In genomic region chr1:183248144-183248543, GRCm38 (mm10) we compare ENCODE assay signal across 24 mouse cellular contexts. TPM values are rescaled to one million over a fixed set of nuclear protein-coding genes. Genes with fewer than 3 reads are reported as not detected.
DNase-seq lines count a peak whose midpoint lies in the region; ATAC-seq and TF ChIP-seq lines count a peak whose summit lies in the region.
"Had no signal": no experiment of that assay in that cellular context is flagged by ENCODE, and none has a peak within 500 bp of the region (broad histone marks: within the 10 kb centered on the region; RNA-seq: fewer than 3 reads in every experiment).

No protein-coding gene starts in this region.

- TF ChIP-seq CTCF in MEL (IDR thresholded peaks at IDR 0.05 in 2 of 3, conservative IDR thresholded peaks at IDR 0.05 in 1 of 3; ENCODE audit: control insufficient read depth in 1 of 3, insufficient read depth in 1 of 3, low read depth in 2 of 3, low read length in 3 of 3, poor library complexity in 1 of 3, severe bottlenecking in 1 of 3): no peak

- no peak overlapping the region for H3K4me2 ChIP-seq in intestine, embryonic 16.5 days (ENCODE audit: low read depth, low read length)
- H3K4me2 ChIP-seq in intestine, embryonic 15.5 days (replicated peaks): no peak overlapping the region
- H3K4me2 ChIP-seq in liver, embryonic 12.5 days: no peak overlapping the region
- no peak overlapping the region for H3K4me2 ChIP-seq in liver, embryonic 16.5 days (ENCODE audit: low read depth, low read length)
- H3K4me2 ChIP-seq in heart, embryonic 11.5 days: no peak overlapping the region
- H3K4me2 ChIP-seq: embryonic facial prominence, embryonic 15.5 days; forebrain, embryonic 12.5 days; heart, embryonic 15.5 days; hindbrain, embryonic 15.5 days had no signal

- ATAC-seq in intestine, embryonic 16.5 days: peak; percentile 76
- no peak for ATAC-seq in intestine, embryonic 15.5 days
- ATAC-seq in liver, embryonic 12.5 days: peak; percentile 66
- peak; percentile 62 for ATAC-seq in liver, embryonic 16.5 days (ENCODE audit: low read depth)
- ATAC-seq in heart, embryonic 11.5 days (replicated peaks; ENCODE audit: insufficient number of reproducible peaks, low FRiP score, low TSS enrichment): no peak
- ATAC-seq: CD4-positive, CD25-positive, alpha-beta regulatory T cell, adult 4 months; forebrain, embryonic 16.5 days had no signal

- 36% methylated on average over 1 of the region's 1 CpGs for WGBS in intestine, embryonic 16.5 days
- WGBS in intestine, embryonic 15.5 days: 30% methylated on average over 1 of the region's 1 CpGs
- 2% methylated on average over 1 of the region's 1 CpGs for WGBS in liver, embryonic 12.5 days (ENCODE audit: insufficient replicate concordance)
- WGBS in liver, embryonic 16.5 days (ENCODE audit: insufficient replicate concordance): 8% methylated on average over 1 of the region's 1 CpGs
- 8% methylated on average over 1 of the region's 1 CpGs for WGBS in heart, embryonic 11.5 days (ENCODE audit: insufficient replicate concordance)

- H3K27me3 ChIP-seq in intestine, embryonic 16.5 days (replicated peaks; ENCODE audit: control insufficient read depth, insufficient read depth, low read length): no peaks in the 10 kb centered on the region
- H3K27me3 ChIP-seq in intestine, embryonic 15.5 days (replicated peaks): no peaks in the 10 kb centered on the region
- no peaks in the 10 kb centered on the region; a peak in 1 of 4 replicates for H3K27me3 ChIP-seq in MEL (ENCODE audit: control insufficient read depth in 1 of 2, insufficient read depth in 2 of 2, low read length in 2 of 2)
- H3K27me3 ChIP-seq in liver, embryonic 12.5 days (replicated peaks): no peaks in the 10 kb centered on the region
- no peaks in the 10 kb centered on the region for H3K27me3 ChIP-seq in liver, embryonic 16.5 days (ENCODE audit: control insufficient read depth, insufficient read depth, low read depth, low read length)
- H3K27me3 ChIP-seq in heart, embryonic 11.5 days (ENCODE audit: control insufficient read depth, insufficient read depth, low read length): no peaks in the 10 kb centered on the region
- H3K27me3 ChIP-seq: embryonic facial prominence, embryonic 15.5 days; forebrain, embryonic 12.5 days; heart, embryonic 15.5 days; hindbrain, embryonic 15.5 days had no signal

- peak; percentile 47 for DNase-seq in MEL (ENCODE audit: low read depth, low spot score)
- DNase-seq in spleen, postnatal 14 days (ENCODE audit: low spot score in 2 of 2): no peak
- no peak for DNase-seq in left cerebral cortex, adult 18-20 months (ENCODE audit: low spot score in 2 of 2)
- DNase-seq: adrenal gland, postnatal 10 days; B cell, adult 2 months; cerebellum, adult 18-20 months; cerebellum, adult 9-11 months; embryo, embryonic 11 days; gastrocnemius, postnatal 10 days; heart, adult 18-20 months; heart, postnatal 14 days had no signal

- H3K27ac ChIP-seq in intestine, embryonic 16.5 days (ENCODE audit: low read length): no peak overlapping the region
- H3K27ac ChIP-seq in intestine, embryonic 15.5 days: no peak overlapping the region
- 0 out of 2 replicates have a peak overlapping the region, but pooled peaks have one; percentile 18 for H3K27ac ChIP-seq in MEL (ENCODE audit: control insufficient read depth, low read depth, low read length)
- H3K27ac ChIP-seq in liver, embryonic 12.5 days: no peak overlapping the region
- H3K27ac ChIP-seq in liver, embryonic 16.5 days (ENCODE audit: low read length): no peak overlapping the region
- no peak overlapping the region for H3K27ac ChIP-seq in heart, embryonic 11.5 days (ENCODE audit: low read depth, low read length)
- H3K27ac ChIP-seq: embryonic facial prominence, embryonic 15.5 days; forebrain, embryonic 12.5 days; heart, embryonic 10.5 days; heart, embryonic 15.5 days; hindbrain, embryonic 15.5 days had no signal

- H3K9me3 ChIP-seq in intestine, embryonic 16.5 days (ENCODE audit: control insufficient read depth, low read length): no peaks in the 10 kb centered on the region
- H3K9me3 ChIP-seq in intestine, embryonic 15.5 days: no peaks in the 10 kb centered on the region
- H3K9me3 ChIP-seq in MEL (replicated peaks; ENCODE audit: insufficient read depth, low read length): no peaks in the 10 kb centered on the region
- no peaks in the 10 kb centered on the region for H3K9me3 ChIP-seq in liver, embryonic 12.5 days (replicated peaks)
- no peaks in the 10 kb centered on the region for H3K9me3 ChIP-seq in liver, embryonic 16.5 days (replicated peaks; ENCODE audit: control insufficient read depth, low read length)
- H3K9me3 ChIP-seq in heart, embryonic 11.5 days (replicated peaks; ENCODE audit: control insufficient read depth, low read length): no peaks in the 10 kb centered on the region
- H3K9me3 ChIP-seq: embryonic facial prominence, embryonic 15.5 days; G1E; heart, embryonic 10.5 days; heart, embryonic 15.5 days; hindbrain, embryonic 15.5 days had no signal

- H3K79me2 ChIP-seq in MEL (ENCODE audit: control insufficient read depth, insufficient read depth, low read length, poor library complexity): no peaks in the 10 kb centered on the region

- no peaks in the 10 kb centered on the region for H3K36me3 ChIP-seq in intestine, embryonic 16.5 days (ENCODE audit: control insufficient read depth, insufficient read depth, low read length)
- H3K36me3 ChIP-seq in intestine, embryonic 15.5 days: 0 out of 2 replicates have a peak, but pooled peaks cover 2% of the 10 kb centered on the region
- H3K36me3 ChIP-seq in MEL (ENCODE audit: control insufficient read depth in 1 of 2, insufficient read depth in 2 of 2, low read length in 2 of 2): peaks cover 0 to 4% of the 10 kb centered on the region in 2 experiments; a peak in 2 of 4 replicates
- H3K36me3 ChIP-seq in liver, embryonic 12.5 days: no peaks in the 10 kb centered on the region
- no peaks in the 10 kb centered on the region for H3K36me3 ChIP-seq in liver, embryonic 16.5 days (ENCODE audit: control insufficient read depth, insufficient read depth)
- no peaks in the 10 kb centered on the region for H3K36me3 ChIP-seq in heart, embryonic 11.5 days (ENCODE audit: control insufficient read depth, insufficient read depth, low read length)
- H3K36me3 ChIP-seq: embryonic facial prominence, embryonic 15.5 days; forebrain, embryonic 12.5 days; G1E; heart, embryonic 10.5 days; heart, embryonic 15.5 days; hindbrain, embryonic 15.5 days had no signal

- peak; percentile 77 to 91 for TF ChIP-seq EP300 in MEL (IDR thresholded peaks at IDR 0.05; ENCODE audit: low read depth in 1 of 2, low read length in 2 of 2)

- TF ChIP-seq RAD21 in MEL (IDR thresholded peaks at IDR 0.05; ENCODE audit: low read depth, low read length): no peak

- H3K9ac ChIP-seq in intestine, embryonic 16.5 days (ENCODE audit: low read depth, low read length): no peak overlapping the region
- H3K9ac ChIP-seq in intestine, embryonic 15.5 days: no peak overlapping the region
- no peak overlapping the region for H3K9ac ChIP-seq in MEL (ENCODE audit: control insufficient read depth, low read depth, low read length, poor library complexity, severe bottlenecking)
- H3K9ac ChIP-seq in liver, embryonic 12.5 days: no peak overlapping the region
- H3K9ac ChIP-seq in liver, embryonic 16.5 days (ENCODE audit: low read depth, low read length): no peak overlapping the region
- no peak overlapping the region for H3K9ac ChIP-seq in heart, embryonic 11.5 days (ENCODE audit: low read depth, low read length)
- H3K9ac ChIP-seq: embryonic facial prominence, embryonic 15.5 days; forebrain, embryonic 12.5 days; heart, embryonic 15.5 days; hindbrain, embryonic 15.5 days had no signal

- no peak overlapping the region for H3K4me3 ChIP-seq in intestine, embryonic 16.5 days (ENCODE audit: low read length)
- no peak overlapping the region for H3K4me3 ChIP-seq in intestine, embryonic 15.5 days (replicated peaks)
- H3K4me3 ChIP-seq in MEL (ENCODE audit: control insufficient read depth in 1 of 2, insufficient read depth in 1 of 2, low read depth in 2 of 2, low read length in 2 of 2): no peak overlapping the region
- H3K4me3 ChIP-seq in liver, embryonic 12.5 days: no peak overlapping the region
- H3K4me3 ChIP-seq in liver, embryonic 16.5 days (ENCODE audit: low read depth, low read length): no peak overlapping the region
- H3K4me3 ChIP-seq in heart, embryonic 11.5 days (ENCODE audit: low read depth, low read length): no peak overlapping the region
- H3K4me3 ChIP-seq: embryonic facial prominence, embryonic 15.5 days; forebrain, embryonic 12.5 days; heart, embryonic 10.5 days; heart, embryonic 15.5 days; hindbrain, embryonic 15.5 days had no signal

- TF ChIP-seq POLR2A in MEL (IDR thresholded peaks at IDR 0.05; ENCODE audit: control insufficient read depth in 1 of 2, insufficient read depth in 1 of 2, low read depth in 1 of 2, low read length in 2 of 2, poor library complexity in 1 of 2): no peak

- peaks cover 2% of the 10 kb centered on the region; the same call in 1 of the 2 replicates for H3K4me1 ChIP-seq in intestine, embryonic 16.5 days (ENCODE audit: control insufficient read depth, insufficient read depth, low read length)
- no peaks in the 10 kb centered on the region for H3K4me1 ChIP-seq in intestine, embryonic 15.5 days (replicated peaks)
- peaks cover 15 to 20% of the 10 kb centered on the region in 2 experiments; a peak in 3 of 4 replicates for H3K4me1 ChIP-seq in MEL (ENCODE audit: control insufficient read depth in 1 of 2, insufficient read depth in 2 of 2, low read length in 2 of 2)
- H3K4me1 ChIP-seq in liver, embryonic 12.5 days: peaks cover 20% of the 10 kb centered on the region
- no peaks in the 10 kb centered on the region; the same call in 1 of the 2 replicates for H3K4me1 ChIP-seq in liver, embryonic 16.5 days (ENCODE audit: control insufficient read depth, low read depth, low read length)
- no peaks in the 10 kb centered on the region for H3K4me1 ChIP-seq in heart, embryonic 11.5 days (ENCODE audit: control insufficient read depth, insufficient read depth, low read length)
- H3K4me1 ChIP-seq: heart, embryonic 10.5 days; heart, embryonic 15.5 days had no signal

RNA-seq across cellular contexts. Expression of gene Disp1, which starts 26.8 kb away (rescaled TPM):
- 8.0 and 8.6 TPM in 2 replicates for polyA plus RNA-seq in intestine, embryonic 16.5 days (2015; fragmentation: Nextera tagmentation; extraction: Ambion mirVana)
- polyA plus RNA-seq in intestine, embryonic 15.5 days (2015; fragmentation: Nextera tagmentation; extraction: Ambion mirVana): 9.5 and 11.0 TPM in 2 replicates
- 5.9 and 6.3 TPM in 2 replicates for total RNA-seq in MEL (2012; rRNA removed)
- 1 to 10 TPM in 1 of 2 experiments, not detected in 1; 9.9 TPM for polyA plus RNA-seq in MEL (2012; ENCODE audit: insufficient read depth in 1 of 2, insufficient read length in 2 of 2, low read depth in 1 of 2, low replicate concordance in 2 of 2, missing spikeins in 1 of 2)
- polyA plus RNA-seq in liver, embryonic 12.5 days (2016; fragmentation: Nextera tagmentation; extraction: Ambion mirVana): 4.0 and 5.1 TPM in 2 replicates
- 3.0 and 3.3 TPM in 2 replicates for polyA plus RNA-seq in liver, embryonic 16.5 days (2015; fragmentation: Nextera tagmentation; extraction: Ambion mirVana)
- 1 to 10 TPM; 5.7 to 6.6 TPM for total RNA-seq in left cerebral cortex, adult 18-20 months (2021)
- 11.8 and 12.6 TPM in 2 replicates for polyA plus RNA-seq in heart, embryonic 11.5 days (2014; fragmentation: Nextera tagmentation; extraction: Ambion mirVana)

RNA-seq across cellular contexts. Expression of gene Aida, which starts 48.2 kb away (rescaled TPM):
- 22.6 and 23.6 TPM in 2 replicates for polyA plus RNA-seq in intestine, embryonic 16.5 days (2015; fragmentation: Nextera tagmentation; extraction: Ambion mirVana)
- polyA plus RNA-seq in intestine, embryonic 15.5 days (2015; fragmentation: Nextera tagmentation; extraction: Ambion mirVana): 33.5 and 42.4 TPM in 2 replicates
- 17.7 and 21.5 TPM in 2 replicates for total RNA-seq in MEL (2012; rRNA removed)
- polyA plus RNA-seq in MEL (2012; ENCODE audit: insufficient read depth in 1 of 2, insufficient read length in 2 of 2, low read depth in 1 of 2, low replicate concordance in 2 of 2, missing spikeins in 1 of 2): 10 to 100 TPM in 1 of 2 experiments, not detected in 1; 36.0 TPM
- 26.7 and 26.9 TPM in 2 replicates for polyA plus RNA-seq in liver, embryonic 12.5 days (2016; fragmentation: Nextera tagmentation; extraction: Ambion mirVana)
- 14.0 and 14.2 TPM in 2 replicates for polyA plus RNA-seq in liver, embryonic 16.5 days (2015; fragmentation: Nextera tagmentation; extraction: Ambion mirVana)
- 10 to 100 TPM; 52.3 to 59.1 TPM for total RNA-seq in left cerebral cortex, adult 18-20 months (2021)
- polyA plus RNA-seq in heart, embryonic 11.5 days (2014; fragmentation: Nextera tagmentation; extraction: Ambion mirVana): 16.0 and 21.7 TPM in 2 replicates

RNA-seq across cellular contexts. Expression of gene Brox, which starts 48.9 kb away (rescaled TPM):
- 41.8 and 42.5 TPM in 2 replicates for polyA plus RNA-seq in intestine, embryonic 16.5 days (2015; fragmentation: Nextera tagmentation; extraction: Ambion mirVana)
- polyA plus RNA-seq in intestine, embryonic 15.5 days (2015; fragmentation: Nextera tagmentation; extraction: Ambion mirVana): 36.3 and 41.6 TPM in 2 replicates
- total RNA-seq in MEL (2012; rRNA removed): 22.9 and 28.4 TPM in 2 replicates
- 100 to 1,000 TPM in 1 of 2 experiments, 10 to 100 TPM in 1; 25.4 to 145 TPM for polyA plus RNA-seq in MEL (2012; ENCODE audit: insufficient read depth in 1 of 2, insufficient read length in 2 of 2, low read depth in 1 of 2, low replicate concordance in 2 of 2, missing spikeins in 1 of 2)
- polyA plus RNA-seq in liver, embryonic 12.5 days (2016; fragmentation: Nextera tagmentation; extraction: Ambion mirVana): 24.4 and 26.4 TPM in 2 replicates
- 20.8 and 21.0 TPM in 2 replicates for polyA plus RNA-seq in liver, embryonic 16.5 days (2015; fragmentation: Nextera tagmentation; extraction: Ambion mirVana)
- 10 to 100 TPM; 52.5 to 53.6 TPM for total RNA-seq in left cerebral cortex, adult 18-20 months (2021)
- 43.1 and 45.3 TPM in 2 replicates for polyA plus RNA-seq in heart, embryonic 11.5 days (2014; fragmentation: Nextera tagmentation; extraction: Ambion mirVana)

Comparison
In these comparisons a context has a peak if more than half of its experiments do, and no peak if none do; other contexts are left out.
1. ATAC-seq: peak in intestine, embryonic 16.5 days (single experiment), liver, embryonic 12.5 days (single experiment) and liver, embryonic 16.5 days (single experiment); none in intestine, embryonic 15.5 days (single experiment) and heart, embryonic 11.5 days (single experiment).